In genomic region chr1:192879086-192879580, GRCm38 (mm10) we compare ENCODE assay signal across 13 mouse cellular contexts. TPM values are rescaled to one million over a fixed set of nuclear protein-coding genes. Genes with fewer than 3 reads are reported as not detected.
"Had no signal": no experiment of that assay in that cellular context is flagged by ENCODE, and none has a peak within 500 bp of the region (broad histone marks: within the 10 kb centered on the region; RNA-seq: fewer than 3 reads in every experiment).

No protein-coding gene starts in this region.

- DNase-seq: lung, adult 2 months; lung, postnatal 14 days; lung, postnatal 36 days; right cerebral cortex, postnatal 14 days; right cerebral cortex, postnatal 4 days; spleen, adult 18-20 months; thymus, adult 18-20 months; thymus, postnatal 14 days; thymus, postnatal 36 days had no signal

RNA-seq across cellular contexts. Expression of gene Sertad4, which starts 23.6 kb away (rescaled TPM):
- total RNA-seq: megakaryocyte progenitor cell, adult 5-6 weeks; monocyte, adult 5-6 weeks; neutrophil, adult 5-6 weeks had no signal
- polyA plus RNA-seq: macrophage had no signal
